Mouse (Mus musculus): ENCODE data around the gene Tnfrsf9. TPM values are rescaled to one million over a fixed set of nuclear protein-coding genes. Genes with fewer than 3 reads are reported as not detected.
"Not testable (repeated sequence)": the region's sequence is repeated elsewhere in the genome, so short reads cannot be mapped to it uniquely, and the experiment has no call there.

The Tnfrsf9 gene
- under 1 TPM; 0.37 to 0.52 TPM for total RNA-seq (2021)
- long read RNA-seq, experiment 1, partial matches to known transcripts = 0 of 3 reads
- long read RNA-seq, experiment 1, other reads (novel, unspliced or antisense) = 3 of 3 reads
- long read RNA-seq, experiment 2, partial matches to known transcripts = 2 of 2 reads
- long read RNA-seq, experiment 2, other reads (novel, unspliced or antisense) = 0 of 2 reads

- DNase-seq (ENCODE audit: low spot score in 2 of 2) = peak; percentile 95 to 96
These were observed at the start of gene Tnfrsf9, which contains the start of gene Park7 for GRCm38 (mm10) chr4:150914290-150914733. TSS of gene Tnfrsf9 (plus strand) at chr4:150914562. TSS of gene Park7 (minus strand) at chr4:150914437.

GRCm38 (mm10) chr4:150865371-150865770 is 49.0 kb upstream of the Tnfrsf9 start:
- no peak for DNase-seq (ENCODE audit: low spot score in 2 of 2)

GRCm38 (mm10) chr4:150866069-150866468 is 48.3 kb upstream of the Tnfrsf9 start:
- DNase-seq (ENCODE audit: low spot score in 2 of 2) = no peak

- no peak for DNase-seq (ENCODE audit: low spot score in 2 of 2)
These were observed 47.9 kb upstream of the Tnfrsf9 start for GRCm38 (mm10) chr4:150866494-150866893.

- DNase-seq (ENCODE audit: low spot score in 2 of 2) = no peak
These were observed 46.2 kb upstream of the Tnfrsf9 start for GRCm38 (mm10) chr4:150868161-150868560.

GRCm38 (mm10) chr4:150868859-150869258 is 45.5 kb upstream of the Tnfrsf9 start:
- no peak for DNase-seq (ENCODE audit: low spot score in 2 of 2)

GRCm38 (mm10) chr4:150869276-150870197 is 44.8 kb upstream of the Tnfrsf9 start:
- DNase-seq (ENCODE audit: low spot score in 2 of 2) = no peak

GRCm38 (mm10) chr4:150870963-150871391 is 43.4 kb upstream of the Tnfrsf9 start:
- DNase-seq (ENCODE audit: low spot score in 2 of 2) = no peak

- DNase-seq (ENCODE audit: low spot score in 2 of 2) = peak; percentile 36 to 68
These were observed 42.8 kb upstream of the Tnfrsf9 start for GRCm38 (mm10) chr4:150871392-150872138.

- DNase-seq (ENCODE audit: low spot score in 2 of 2) = peak; percentile 59 to 72
These were observed 42.2 kb upstream of the Tnfrsf9 start for GRCm38 (mm10) chr4:150872139-150872651.

- no peak for DNase-seq (ENCODE audit: low spot score in 2 of 2)
These were observed 41.7 kb upstream of the Tnfrsf9 start for GRCm38 (mm10) chr4:150872681-150873080.

- DNase-seq (ENCODE audit: low spot score in 2 of 2) = not testable (repeated sequence)
These were observed 39.9 kb upstream of the Tnfrsf9 start for GRCm38 (mm10) chr4:150874416-150874815.

- no peak for DNase-seq (ENCODE audit: low spot score in 2 of 2)
These were observed 39.0 kb upstream of the Tnfrsf9 start for GRCm38 (mm10) chr4:150875393-150875792.

GRCm38 (mm10) chr4:150879631-150880030 is 34.7 kb upstream of the Tnfrsf9 start:
- no peak for DNase-seq (ENCODE audit: low spot score in 2 of 2)

- DNase-seq (ENCODE audit: low spot score in 2 of 2) = no peak
These were observed 34.0 kb upstream of the Tnfrsf9 start for GRCm38 (mm10) chr4:150880364-150880763.

GRCm38 (mm10) chr4:150882632-150883031 is 31.7 kb upstream of the Tnfrsf9 start:
- DNase-seq (ENCODE audit: low spot score in 2 of 2) = no peak

GRCm38 (mm10) chr4:150887903-150888302 is 26.5 kb upstream of the Tnfrsf9 start:
- DNase-seq (ENCODE audit: low spot score in 2 of 2) = no peak

GRCm38 (mm10) chr4:150888492-150888891 is 25.9 kb upstream of the Tnfrsf9 start:
- DNase-seq (ENCODE audit: low spot score in 2 of 2) = no peak

GRCm38 (mm10) chr4:150889273-150889954 is 24.9 kb upstream of the Tnfrsf9 start:
- no peak for DNase-seq (ENCODE audit: low spot score in 2 of 2)

- no peak for DNase-seq (ENCODE audit: low spot score in 2 of 2)
These were observed 24.4 kb upstream of the Tnfrsf9 start for GRCm38 (mm10) chr4:150889955-150890315.

- DNase-seq (ENCODE audit: low spot score in 2 of 2) = no peak
These were observed 23.1 kb upstream of the Tnfrsf9 start for GRCm38 (mm10) chr4:150891308-150891707.

Measured in layer of hippocampus, postnatal 14 days (tissue).